Mouse (Mus musculus) MEL (cell line): ENCODE data around the gene Zfp110.

Experiments used
- CTCF ChIP-seq, 3 experiments: IDR thresholded peaks in 2 of 3; conservative IDR thresholded peaks in 1 of 3; 2 replicates each; pipeline ENCODE4 v1.5.1; 2011 to 2012; ENCODE audit warnings: low read length in 3 of 3, low read depth in 2 of 3, mild to moderate bottlenecking in 2 of 3, improper control_type of control experiment in 1 of 3, inconsistent platforms in 1 of 3, mixed read lengths in 1 of 3, moderate library complexity in 1 of 3; ENCODE audit not compliant: control insufficient read depth in 1 of 3, insufficient read depth in 1 of 3, poor library complexity in 1 of 3, severe bottlenecking in 1 of 3
- E2F4 ChIP-seq: IDR thresholded peaks from 2 replicates; pipeline ENCODE4 v1.6.1; 2011; ENCODE audit warnings: low read depth, low read length, improper control_type of control experiment, borderline replicate concordance
- EP300 ChIP-seq, 2 experiments: IDR thresholded peaks; 2 replicates each; pipeline ENCODE4 v1.6.1; 2011; ENCODE audit warnings: improper control_type of control experiment in 2 of 2, low read length in 2 of 2, low read depth in 1 of 2, mild to moderate bottlenecking in 1 of 2
- GABPA ChIP-seq: IDR thresholded peaks from 2 replicates; pipeline ENCODE4 v1.6.1; 2012; ENCODE audit warnings: low read depth, mild to moderate bottlenecking, inconsistent platforms, low read length, improper control_type of control experiment, moderate library complexity
- HCFC1 ChIP-seq: IDR thresholded peaks from 2 replicates; pipeline ENCODE4 v1.6.1; 2012; ENCODE audit warnings: low read depth, mild to moderate bottlenecking, inconsistent platforms, low read length, improper control_type of control experiment, moderate library complexity
- NELFE ChIP-seq: IDR thresholded peaks from 2 replicates; pipeline ENCODE4 v1.6.1; 2011; ENCODE audit warnings: low read depth, low read length, improper control_type of control experiment
- POLR2A ChIP-seq, 2 experiments: IDR thresholded peaks; 2 replicates each; pipeline ENCODE4 v1.6.1; 2011 to 2012; ENCODE audit warnings: low read length in 2 of 2, mild to moderate bottlenecking in 2 of 2, control low read depth in 1 of 2, improper control_type of control experiment in 1 of 2, low read depth in 1 of 2, moderate library complexity in 1 of 2; ENCODE audit not compliant: control insufficient read depth in 1 of 2, insufficient read depth in 1 of 2, poor library complexity in 1 of 2
- RCOR1 ChIP-seq: IDR thresholded peaks from 2 replicates; pipeline ENCODE4 v1.6.1; 2012; ENCODE audit warnings: low read depth, mild to moderate bottlenecking, inconsistent platforms, low read length, improper control_type of control experiment
- TAL1 ChIP-seq: IDR thresholded peaks from 2 replicates; pipeline ENCODE4 v1.6.1; 2012; ENCODE audit warnings: mild to moderate bottlenecking, inconsistent platforms, low read length, moderate library complexity, mixed read lengths
- TCF12 ChIP-seq: IDR thresholded peaks from 2 replicates; pipeline ENCODE4 v1.6.1; 2014; ENCODE audit warnings: low read depth, mild to moderate bottlenecking, inconsistent platforms, low read length, improper control_type of control experiment, moderate library complexity
- ZKSCAN1 ChIP-seq: IDR thresholded peaks from 2 replicates; pipeline ENCODE4 v1.6.1; 2012; ENCODE audit warnings: low read depth, mild to moderate bottlenecking, inconsistent platforms, low read length, improper control_type of control experiment, moderate library complexity
- ZNF384 ChIP-seq: IDR thresholded peaks from 2 replicates; pipeline ENCODE4 v1.6.1; 2012; ENCODE audit warnings: low read depth, mild to moderate bottlenecking, inconsistent platforms, low read length, improper control_type of control experiment

DNA sequence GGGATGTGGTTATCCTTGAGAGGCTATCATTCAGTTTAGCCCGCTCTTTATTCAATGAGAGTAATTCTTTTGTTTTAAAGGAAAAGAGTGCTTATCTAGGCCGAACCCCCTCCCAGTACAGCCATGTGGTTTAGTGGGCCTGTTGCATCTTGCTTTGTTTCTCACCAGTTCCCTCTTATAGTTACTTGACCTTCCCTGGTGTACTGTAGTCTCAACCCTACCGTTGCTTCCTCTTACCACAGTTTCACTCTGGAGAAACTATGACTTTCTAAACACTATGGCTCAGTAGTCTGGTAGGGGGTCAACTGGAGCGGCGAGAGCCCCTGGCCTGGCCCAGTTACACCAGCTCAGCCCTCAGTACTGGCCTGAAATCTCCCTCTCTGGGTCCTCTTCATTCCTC, 53.0 kb downstream of the Zfp110 start:
- TF ChIP-seq RCOR1 (no peak), ZKSCAN1 (no peak), HCFC1 (no peak), NELFE (no peak), POLR2A (IDR thresholded peaks at IDR 0.05; ENCODE audit: control insufficient read depth in 1 of 2, insufficient read depth in 1 of 2, low read depth in 1 of 2, low read length in 2 of 2, poor library complexity in 1 of 2) (no peak), EP300 (IDR thresholded peaks at IDR 0.05; ENCODE audit: low read depth in 1 of 2, low read length in 2 of 2) (no peak), GABPA (no peak), E2F4 (no peak), CTCF (IDR thresholded peaks at IDR 0.05 in 2 of 3, conservative IDR thresholded peaks at IDR 0.05 in 1 of 3; ENCODE audit: control insufficient read depth in 1 of 3, insufficient read depth in 1 of 3, low read depth in 2 of 3, low read length in 3 of 3, poor library complexity in 1 of 3, severe bottlenecking in 1 of 3) (no peak), TAL1 (no peak), TCF12 (no peak), ZNF384 (no peak)
